Mouse (Mus musculus): ENCODE measurements around the gene Polr3f.

The Polr3f gene

DNA sequence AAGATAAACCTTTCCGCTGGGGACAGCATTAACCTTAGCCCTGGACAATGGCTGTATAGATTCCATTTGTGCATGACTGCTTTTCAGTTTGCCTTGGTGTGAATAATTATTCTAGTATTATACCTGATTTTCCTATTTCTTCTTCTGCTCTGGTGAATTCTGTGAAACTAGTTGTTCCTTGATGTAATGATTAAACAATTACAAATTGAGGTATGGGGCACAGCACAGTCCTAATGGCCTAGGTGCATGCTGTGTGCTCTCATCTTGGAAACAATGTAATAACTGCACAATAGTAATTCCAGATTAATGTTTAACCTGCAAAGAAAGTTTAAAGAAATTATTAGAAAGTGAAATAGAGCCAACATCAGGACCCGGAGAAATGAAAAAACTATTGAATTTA, 17.5 kb downstream of the Polr3f start:
- Histone ChIP-seq H3K36me3 (ENCODE audit: control insufficient read depth, insufficient read depth, low read length, poor library complexity, severe bottlenecking) (peaks cover 5% of the 10 kb centered on the region), H3K27me3 (ENCODE audit: control insufficient read depth, insufficient read depth, low read length, poor library complexity, severe bottlenecking) (no peaks in the 10 kb centered on the region)
- no peak for DNase-seq (ENCODE audit: low read depth, low spot score)

GRCm38 (mm10) chr2:144545481-144545880, 18.0 kb downstream of the Polr3f start:
- H3K36me3 ChIP-seq (ENCODE audit: control insufficient read depth, insufficient read depth, low read length, poor library complexity, severe bottlenecking): peaks cover 5% of the 10 kb centered on the region
- no peaks in the 10 kb centered on the region for H3K27me3 ChIP-seq (ENCODE audit: control insufficient read depth, insufficient read depth, low read length, poor library complexity, severe bottlenecking)
- DNase-seq (ENCODE audit: low read depth, low spot score): no peak

DNA sequence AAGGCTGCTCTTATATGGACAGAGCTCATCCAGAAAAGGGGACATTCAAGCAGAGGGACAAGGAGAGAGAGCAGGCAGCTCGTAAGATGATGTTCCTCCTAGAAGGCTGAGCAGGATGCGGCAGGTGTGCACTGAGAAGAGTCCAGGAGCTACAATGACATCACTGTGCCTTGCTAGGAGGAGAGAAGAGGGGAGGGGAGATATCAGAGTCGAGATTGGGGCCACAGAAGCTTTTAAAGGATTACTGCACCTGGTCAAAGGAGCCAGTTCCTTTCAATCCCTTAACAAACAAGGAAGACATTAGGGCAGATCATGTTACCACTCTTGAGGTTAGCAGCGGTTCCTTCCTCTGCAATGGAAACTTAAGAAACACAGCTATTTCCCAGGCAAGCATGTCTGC, 20.0 kb downstream of the Polr3f start:
- Histone ChIP-seq H3K27me3 (ENCODE audit: control insufficient read depth, insufficient read depth, low read length, poor library complexity, severe bottlenecking) (no peaks in the 10 kb centered on the region), H3K36me3 (ENCODE audit: control insufficient read depth, insufficient read depth, low read length, poor library complexity, severe bottlenecking) (peaks cover 5% of the 10 kb centered on the region; the same call in 1 of the 2 replicates)
- DNase-seq (ENCODE audit: low read depth, low spot score): no peak

GRCm38 (mm10) chr2:144550529-144550928, 23.0 kb downstream of the Polr3f start, which contains the start of gene Rbbp9:
Rbbp9 (minus strand) TSS chr2:144550869.
- DNase-seq (ENCODE audit: low read depth, low spot score): peak; percentile 67
- 0 out of 2 replicates have a peak, but pooled peaks cover 3% of the 10 kb centered on the region for H3K36me3 ChIP-seq (ENCODE audit: control insufficient read depth, insufficient read depth, low read length, poor library complexity, severe bottlenecking)
- H3K27me3 ChIP-seq (ENCODE audit: control insufficient read depth, insufficient read depth, low read length, poor library complexity, severe bottlenecking): no peaks in the 10 kb centered on the region

DNA sequence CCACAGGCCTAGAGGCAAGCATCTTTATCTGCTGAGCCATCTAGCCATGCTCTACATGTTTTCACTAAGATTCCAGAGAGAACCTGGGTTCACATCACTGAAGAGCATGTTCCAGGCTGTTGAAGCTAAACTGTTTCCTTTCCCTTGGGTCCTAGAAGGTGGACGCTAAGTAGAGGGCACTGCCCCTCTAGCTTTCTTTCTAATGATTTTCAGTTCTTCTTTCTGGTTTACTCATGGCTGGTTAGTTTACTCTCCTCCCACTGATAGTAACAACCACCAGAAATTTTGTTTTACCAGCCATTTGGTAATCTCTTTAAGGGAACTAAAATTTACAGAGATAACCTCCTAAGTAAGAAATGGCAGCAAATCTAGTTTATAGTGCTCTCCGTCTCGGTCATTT, 26.4 kb downstream of the Polr3f start:
- Histone ChIP-seq H3K36me3 (ENCODE audit: control insufficient read depth, insufficient read depth, low read length, poor library complexity, severe bottlenecking) (no peaks in the 10 kb centered on the region), H3K27me3 (ENCODE audit: control insufficient read depth, insufficient read depth, low read length, poor library complexity, severe bottlenecking) (no peaks in the 10 kb centered on the region)
- DNase-seq (ENCODE audit: low read depth, low spot score): peak; percentile 44

GRCm38 (mm10) chr2:144555286-144555819, 27.8 kb downstream of the Polr3f start:
- no peaks in the 10 kb centered on the region for H3K27me3 ChIP-seq (ENCODE audit: control insufficient read depth, insufficient read depth, low read length, poor library complexity, severe bottlenecking)
- H3K36me3 ChIP-seq (ENCODE audit: control insufficient read depth, insufficient read depth, low read length, poor library complexity, severe bottlenecking): peaks cover 3% of the 10 kb centered on the region; the same call in 1 of the 2 replicates
- no peak for DNase-seq (ENCODE audit: low read depth, low spot score)

DNA sequence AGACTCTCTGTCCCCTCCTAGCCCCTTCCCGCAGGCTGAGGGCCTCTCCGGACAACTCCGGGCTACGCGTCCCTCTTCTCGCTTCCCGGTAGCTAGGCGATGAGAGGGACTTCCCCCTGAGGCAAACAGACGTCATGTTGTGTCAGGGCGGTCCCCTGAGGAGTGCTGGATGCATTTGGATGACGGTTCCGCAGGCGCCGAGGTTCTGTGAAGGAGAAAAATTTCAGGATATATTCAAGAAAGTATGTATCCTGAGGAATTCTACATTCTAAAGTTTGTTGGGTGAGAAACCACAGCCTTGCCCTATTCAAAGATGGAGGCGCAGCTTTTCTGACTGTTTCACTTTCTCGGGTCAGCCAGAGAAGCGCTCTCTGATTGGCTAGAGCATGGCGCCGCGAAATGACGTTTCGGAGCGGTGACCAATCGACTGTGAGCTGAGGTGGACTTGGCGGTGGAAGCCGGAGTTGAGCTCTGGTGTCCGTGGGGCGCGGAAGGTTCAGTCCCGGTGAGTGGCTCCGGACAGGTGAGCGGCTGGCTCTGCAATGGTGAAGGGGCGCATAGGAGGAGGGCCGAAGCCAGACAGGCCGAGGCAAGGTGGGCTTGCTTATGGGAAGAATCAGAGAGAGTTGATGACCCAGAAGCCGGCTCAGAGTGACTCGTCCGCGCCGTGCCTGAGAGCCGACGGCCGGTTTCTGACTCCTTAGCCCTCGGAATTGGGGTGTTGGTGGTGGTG, 28.5 kb downstream of the Polr3f start, which contains the start of gene Sec23b:
Sec23b (plus strand) TSS at position 410 of the 733 bp plus-strand sequence.
- Histone ChIP-seq H3K36me3 (ENCODE audit: control insufficient read depth, insufficient read depth, low read length, poor library complexity, severe bottlenecking) (peaks cover 3% of the 10 kb centered on the region; the same call in 1 of the 2 replicates), H3K27me3 (ENCODE audit: control insufficient read depth, insufficient read depth, low read length, poor library complexity, severe bottlenecking) (no peaks in the 10 kb centered on the region)
- DNase-seq (ENCODE audit: low read depth, low spot score): peak; percentile 97

GRCm38 (mm10) chr2:144588723-144589122, 61.2 kb downstream of the Polr3f start:
- Histone ChIP-seq H3K36me3 (ENCODE audit: control insufficient read depth, insufficient read depth, low read length, poor library complexity, severe bottlenecking) (peaks cover 15% of the 10 kb centered on the region), H3K27me3 (ENCODE audit: control insufficient read depth, insufficient read depth, low read length, poor library complexity, severe bottlenecking) (no peaks in the 10 kb centered on the region)
- DNase-seq (ENCODE audit: low read depth, low spot score): no peak

Measured in splenic B cell, adult 2 months (primary cell).